Mouse (Mus musculus) heart, embryonic 11.5 days (tissue): Measurements from ENCODE around the gene Brpf1. TPM values are rescaled to one million over a fixed set of nuclear protein-coding genes. Genes with fewer than 3 reads are reported as not detected.

Experiments used
- ATAC-seq: fragments of 200-750 bp; cut with Nextera tagmentation; replicated peaks from 2 replicates; pipeline ENCODE4 v1.8.0; 2017; ENCODE audit warnings: moderate library complexity; ENCODE audit not compliant: insufficient number of reproducible peaks, low FRiP score, low TSS enrichment
- H3K27ac ChIP-seq: fragments of 300-500 bp; sonication (generic); 2 replicates; pipeline ENCODE4 v1.5.1; 2014; ENCODE audit warnings: mild to moderate bottlenecking, low read depth, low read length
- H3K27me3 ChIP-seq: fragments of 300-500 bp; sonication (generic); 2 replicates; pipeline ENCODE4 v1.6.1; 2014; ENCODE audit warnings: mild to moderate bottlenecking, low read length, mixed read lengths; ENCODE audit not compliant: control insufficient read depth, insufficient read depth
- H3K36me3 ChIP-seq: fragments of 300-500 bp; sonication (generic); 2 replicates; pipeline ENCODE4 v1.6.1; 2014; ENCODE audit warnings: mild to moderate bottlenecking, low read length, moderate library complexity, mixed read lengths; ENCODE audit not compliant: control insufficient read depth, insufficient read depth
- H3K4me1 ChIP-seq: fragments of 300-500 bp; sonication (generic); 2 replicates; pipeline ENCODE4 v1.6.1; 2014; ENCODE audit warnings: low read length; ENCODE audit not compliant: control insufficient read depth, insufficient read depth
- H3K4me2 ChIP-seq: fragments of 300-500 bp; sonication (generic); 2 replicates; pipeline ENCODE4 v1.6.1; 2014; ENCODE audit warnings: mild to moderate bottlenecking, moderate library complexity
- H3K4me3 ChIP-seq: fragments of 300-500 bp; sonication (generic); 2 replicates; pipeline ENCODE4 v1.5.1; 2014; ENCODE audit warnings: low read depth, low read length
- H3K9ac ChIP-seq: fragments of 300-500 bp; sonication (generic); 2 replicates; pipeline ENCODE4 v1.6.1; 2014; ENCODE audit warnings: mild to moderate bottlenecking, low read depth, low read length, moderate library complexity
- H3K9me3 ChIP-seq: fragments of 300-500 bp; sonication (generic); replicated peaks from 2 replicates; pipeline ENCODE4 v1.6.1; 2016; ENCODE audit warnings: low read length; ENCODE audit not compliant: control insufficient read depth
- WGBS: fragments of 180-500 bp; shearing (Covaris S2); extraction: QIAGEN DNeasy Blood & Tissue Kit; methylation state at CpG from one replicate; pipeline ENCODE4 v1.1.7; 2014; ENCODE audit not compliant: insufficient replicate concordance; 5-methylcytosine and 5-hydroxymethylcytosine counted together
- polyA plus RNA-seq: library from polyadenylated mRNA; unstranded; fragments of >200 nt; fragmentation: Nextera tagmentation; extraction: Ambion mirVana; gene quantifications from 2 replicates; pipeline ENCODE4 v1.2.1, GENCODE M21; 2014

Gene Brpf1
- polyA plus RNA-seq, 1 experiment from 2014 or later: 11.0 TPM

DNA sequence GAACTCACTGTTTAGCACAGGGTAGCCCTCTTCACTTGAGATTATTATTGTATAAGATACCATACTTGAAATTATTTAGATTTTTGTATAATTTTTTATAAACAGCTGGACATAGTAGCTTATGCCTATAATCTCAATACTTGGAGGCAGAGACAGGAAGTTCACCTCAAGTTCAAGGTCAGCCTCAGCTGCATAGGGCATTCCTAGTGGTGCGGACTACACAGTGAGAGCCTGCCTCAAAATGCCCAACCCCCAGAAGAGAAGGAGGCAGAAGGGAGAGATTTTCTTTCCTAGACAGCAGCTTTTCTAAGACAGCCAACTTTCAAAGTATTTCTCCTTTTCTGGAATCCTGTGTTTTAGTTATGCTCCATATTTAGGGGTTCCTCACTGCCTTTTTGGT lies 44.2 kb downstream of the Brpf1 start:
- Histone ChIP-seq H3K4me2 (no peak overlapping the region), H3K9me3 (no peaks in the 10 kb centered on the region), H3K9ac (no peak overlapping the region), H3K27ac (no peak overlapping the region), H3K4me1 (no peaks in the 10 kb centered on the region), H3K36me3 (no peaks in the 10 kb centered on the region), H3K27me3 (no peaks in the 10 kb centered on the region), H3K4me3 (no peak overlapping the region)
- ATAC-seq: no peak
- 82% methylated on average over 1 of the region's 1 CpGs for WGBS

DNA sequence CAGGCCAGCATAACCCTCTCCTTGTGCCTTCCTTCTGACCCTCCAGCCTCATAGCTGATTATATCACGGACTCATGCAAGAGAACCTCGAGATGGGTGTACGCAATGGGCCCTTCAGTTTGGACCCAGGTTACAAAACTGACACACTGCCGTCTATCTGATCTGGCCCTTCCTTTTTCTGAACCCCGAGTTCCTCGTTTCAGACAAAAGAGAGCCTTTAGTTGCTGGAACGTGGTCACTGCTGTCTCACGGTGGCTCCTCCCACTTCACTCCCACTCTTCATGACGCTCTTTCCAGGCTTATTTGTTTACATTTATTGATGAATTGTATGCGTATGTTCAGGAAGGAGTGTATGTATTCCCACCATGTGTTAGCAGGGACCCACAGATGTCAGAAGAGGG lies 44.7 kb downstream of the Brpf1 start:
- Histone ChIP-seq H3K4me2 (no peak overlapping the region), H3K4me3 (no peak overlapping the region), H3K36me3 (no peaks in the 10 kb centered on the region), H3K27me3 (no peaks in the 10 kb centered on the region), H3K9ac (no peak overlapping the region), H3K4me1 (no peaks in the 10 kb centered on the region), H3K9me3 (no peaks in the 10 kb centered on the region), H3K27ac (no peak overlapping the region)
- 65% methylated on average over 10 of the region's 10 CpGs for WGBS
- ATAC-seq: no peak

DNA sequence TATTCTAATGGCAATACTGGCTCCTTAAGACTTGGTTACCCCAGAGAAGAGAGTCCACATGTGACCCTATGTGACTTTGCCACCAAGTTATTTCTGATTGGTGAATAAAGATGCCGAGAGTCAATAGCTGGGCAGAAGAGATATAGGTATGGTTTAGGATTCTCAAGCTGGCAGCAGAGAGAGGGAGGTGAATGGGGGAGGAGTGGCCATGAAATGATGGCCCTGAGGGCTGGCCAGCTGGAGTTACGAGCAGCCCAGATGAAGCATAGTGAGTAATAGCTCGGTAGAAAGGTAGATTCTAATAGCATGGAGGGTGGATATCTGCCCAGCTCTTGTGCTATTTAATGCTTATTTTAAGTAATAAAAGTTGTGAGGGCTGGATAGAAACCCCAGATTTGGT lies 45.9 kb downstream of the Brpf1 start:
- no peak for ATAC-seq
- Histone ChIP-seq H3K4me1 (no peaks in the 10 kb centered on the region), H3K9ac (no peak overlapping the region), H3K9me3 (no peaks in the 10 kb centered on the region), H3K27me3 (no peaks in the 10 kb centered on the region), H3K27ac (no peak overlapping the region), H3K4me3 (no peak overlapping the region), H3K4me2 (no peak overlapping the region), H3K36me3 (no peaks in the 10 kb centered on the region)
- 70% methylated on average over 3 of the region's 3 CpGs for WGBS

DNA sequence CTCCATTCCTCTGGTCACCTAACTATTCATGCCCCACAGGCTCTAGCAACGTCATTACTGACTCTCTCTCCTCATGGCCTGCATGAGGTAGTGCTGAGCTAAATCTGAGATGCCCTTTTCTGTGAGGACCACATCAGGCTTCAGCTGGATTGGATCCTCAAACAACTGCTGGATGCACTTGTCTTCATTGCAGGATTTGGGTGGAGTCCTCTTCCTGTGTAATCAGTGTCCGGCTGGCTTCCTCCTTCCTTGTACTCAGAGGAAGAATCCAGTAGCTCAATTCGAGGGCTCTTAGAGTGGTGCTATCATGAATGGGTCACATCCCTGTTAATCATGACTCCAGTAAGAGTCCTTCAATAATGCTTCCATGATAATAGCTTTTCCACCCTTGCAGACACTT lies 46.8 kb downstream of the Brpf1 start:
- WGBS: 66% methylated on average over 3 of the region's 3 CpGs
- Histone ChIP-seq H3K4me1 (no peaks in the 10 kb centered on the region), H3K4me3 (no peak overlapping the region), H3K4me2 (no peak overlapping the region), H3K9ac (no peak overlapping the region), H3K27me3 (no peaks in the 10 kb centered on the region), H3K36me3 (no peaks in the 10 kb centered on the region), H3K9me3 (no peaks in the 10 kb centered on the region), H3K27ac (no peak overlapping the region)
- ATAC-seq: no peak

DNA sequence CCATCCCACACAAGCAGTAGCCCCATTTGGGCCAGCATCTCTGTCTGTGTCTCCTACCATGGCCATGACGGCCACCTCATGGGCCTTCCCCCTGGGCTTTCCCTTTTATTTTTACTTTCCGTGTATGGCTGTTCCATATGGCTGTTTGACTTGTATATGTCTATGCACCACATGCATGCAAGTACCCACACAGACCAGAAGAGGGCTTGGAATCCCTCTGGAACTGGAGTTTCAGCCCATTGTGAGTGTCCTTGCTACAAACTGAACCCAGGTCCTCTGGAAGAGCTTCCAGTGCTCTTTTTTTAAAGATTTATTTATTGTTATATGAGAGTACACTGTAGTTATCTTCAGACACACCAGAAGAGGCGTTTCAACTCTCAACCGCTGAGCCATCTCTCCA lies 54.5 kb downstream of the Brpf1 start:
- H3K27me3 ChIP-seq: no peaks in the 10 kb centered on the region
- H3K27ac ChIP-seq: no peak overlapping the region
- H3K9ac ChIP-seq: no peak overlapping the region
- ATAC-seq: no peak
- H3K4me3 ChIP-seq: no peak overlapping the region
- no peak overlapping the region for H3K4me2 ChIP-seq
- H3K36me3 ChIP-seq: no peaks in the 10 kb centered on the region
- 73% methylated on average over 4 of the region's 4 CpGs for WGBS
- no peaks in the 10 kb centered on the region for H3K9me3 ChIP-seq
- no peaks in the 10 kb centered on the region for H3K4me1 ChIP-seq

DNA sequence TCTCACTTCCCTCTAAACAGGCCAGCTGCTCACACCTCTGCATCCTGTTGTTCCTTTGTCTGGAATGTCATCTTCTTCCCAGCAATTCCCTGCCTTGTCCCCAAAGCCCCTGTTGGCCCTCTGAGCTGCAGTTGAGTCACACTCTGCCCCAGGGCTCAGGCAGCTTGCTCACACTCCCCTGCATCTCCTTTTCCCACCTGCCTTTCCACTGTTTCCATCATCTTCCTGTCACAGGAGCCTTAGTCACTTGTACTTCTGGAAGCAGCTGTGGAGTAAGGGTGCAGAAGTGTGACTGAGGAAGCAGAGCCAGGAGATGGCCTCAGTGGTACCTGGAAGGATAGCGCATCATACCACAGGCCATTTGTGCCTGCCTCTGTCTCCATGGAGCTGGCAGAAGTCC lies 55.3 kb downstream of the Brpf1 start:
- no peaks in the 10 kb centered on the region for H3K27me3 ChIP-seq
- no peak overlapping the region for H3K4me2 ChIP-seq
- no peaks in the 10 kb centered on the region for H3K9me3 ChIP-seq
- H3K4me1 ChIP-seq: no peaks in the 10 kb centered on the region
- no peak overlapping the region for H3K27ac ChIP-seq
- H3K9ac ChIP-seq: no peak overlapping the region
- 100% methylated on average over 1 of the region's 1 CpGs for WGBS
- ATAC-seq: no peak
- no peak overlapping the region for H3K4me3 ChIP-seq
- H3K36me3 ChIP-seq: no peaks in the 10 kb centered on the region; the same call in 1 of the 2 replicates

DNA sequence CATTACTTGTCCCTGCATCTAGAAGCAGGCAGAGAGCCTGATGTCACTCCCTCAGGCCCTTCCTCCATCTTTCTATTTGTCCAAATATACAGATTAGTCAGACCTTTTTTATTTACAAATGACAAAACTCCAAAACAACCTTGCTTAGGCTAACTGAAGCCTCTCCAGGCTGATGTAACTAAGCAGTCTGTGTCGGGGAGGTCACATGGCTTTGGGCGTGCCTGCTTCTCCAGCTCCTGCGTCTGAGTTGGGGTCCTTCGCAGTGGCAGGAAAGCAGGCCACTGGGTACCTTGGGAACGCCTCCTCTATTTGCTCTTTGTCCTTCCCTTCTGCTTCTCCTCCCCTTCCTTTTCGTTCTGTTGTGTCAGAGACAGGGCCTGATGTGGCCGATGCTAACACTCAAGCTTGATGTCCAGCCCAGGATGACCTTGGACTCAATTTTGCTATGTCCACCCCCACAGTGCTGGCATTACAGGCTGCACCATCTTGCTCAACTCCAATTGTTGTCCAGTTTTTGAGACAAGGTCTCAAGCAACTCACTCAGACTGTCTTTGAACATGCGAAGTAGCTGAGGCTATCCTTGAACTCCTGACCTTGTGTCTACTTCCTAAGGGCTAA lies 57.7 kb downstream of the Brpf1 start:
- no peak overlapping the region for H3K9ac ChIP-seq
- H3K4me3 ChIP-seq: no peak overlapping the region
- 64% methylated on average over 8 of the region's 8 CpGs for WGBS
- H3K27ac ChIP-seq: no peak overlapping the region
- H3K4me1 ChIP-seq: no peaks in the 10 kb centered on the region
- H3K27me3 ChIP-seq: no peaks in the 10 kb centered on the region
- no peak overlapping the region for H3K4me2 ChIP-seq
- H3K9me3 ChIP-seq: no peaks in the 10 kb centered on the region
- peaks cover 5% of the 10 kb centered on the region for H3K36me3 ChIP-seq
- no peak for ATAC-seq

DNA sequence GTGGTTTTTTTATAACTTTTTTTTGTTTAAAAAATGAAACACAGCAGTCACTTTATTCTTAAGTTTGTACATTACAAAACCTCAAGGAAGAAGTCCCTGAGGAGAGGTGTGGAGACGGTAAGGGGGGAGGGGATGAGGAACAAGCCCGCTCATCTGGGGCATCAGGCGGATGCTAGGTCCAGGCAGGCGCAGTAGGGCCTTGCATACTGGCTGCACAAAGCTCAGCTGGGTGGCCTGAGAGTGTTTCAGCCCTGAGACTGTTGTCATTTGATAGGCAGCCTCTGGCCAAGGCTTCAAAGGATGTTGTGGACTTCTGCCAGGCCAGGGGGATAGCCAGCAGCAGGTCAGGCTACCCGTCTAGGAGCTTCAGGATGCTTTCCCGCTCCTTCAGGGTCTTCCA lies 59.7 kb downstream of the Brpf1 start:
- no peak overlapping the region for H3K4me2 ChIP-seq
- peaks cover 15% of the 10 kb centered on the region for H3K36me3 ChIP-seq
- no peak for ATAC-seq
- H3K9me3 ChIP-seq: no peaks in the 10 kb centered on the region
- H3K27me3 ChIP-seq: no peaks in the 10 kb centered on the region
- H3K4me3 ChIP-seq: no peak overlapping the region
- H3K9ac ChIP-seq: no peak overlapping the region
- WGBS: 87% methylated on average over 6 of the region's 6 CpGs
- H3K4me1 ChIP-seq: no peaks in the 10 kb centered on the region
- H3K27ac ChIP-seq: no peak overlapping the region

DNA sequence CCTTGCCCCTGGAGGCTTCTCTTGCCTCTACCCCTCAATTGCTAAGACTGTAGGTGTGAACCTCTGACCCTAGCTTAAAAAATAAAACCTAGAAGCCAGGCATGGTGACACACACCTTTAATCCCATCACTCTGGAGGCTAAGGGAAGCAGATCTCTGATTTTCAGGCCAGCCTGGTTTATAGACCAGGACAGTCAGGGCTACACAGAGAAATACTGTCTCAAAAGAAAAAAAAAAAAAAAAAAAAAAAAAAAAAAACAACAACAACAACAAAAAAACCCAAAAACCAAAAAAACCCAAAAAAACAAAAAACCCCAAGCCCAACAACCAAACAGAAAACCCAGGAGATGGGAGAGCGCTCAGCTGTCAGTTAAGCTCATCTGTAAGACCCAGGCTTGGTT lies 60.6 kb downstream of the Brpf1 start:
- no peak for ATAC-seq
- no peaks in the 10 kb centered on the region for H3K4me1 ChIP-seq
- no peak overlapping the region for H3K4me2 ChIP-seq
- H3K4me3 ChIP-seq: no peak overlapping the region
- no peak overlapping the region for H3K9ac ChIP-seq
- H3K36me3 ChIP-seq: peaks cover 18% of the 10 kb centered on the region
- WGBS: 96% methylated on average over 1 of the region's 1 CpGs
- H3K9me3 ChIP-seq: no peaks in the 10 kb centered on the region
- no peak overlapping the region for H3K27ac ChIP-seq
- no peaks in the 10 kb centered on the region for H3K27me3 ChIP-seq
